Mouse (Mus musculus) liver, embryonic 16.5 days (tissue): ENCODE data around the gene Chrm3. TPM values are rescaled to one million over a fixed set of nuclear protein-coding genes. Genes with fewer than 3 reads are reported as not detected.

Experiments
- ATAC-seq: fragments of 200-750 bp; cut with Nextera tagmentation; 2 replicates; pipeline ENCODE4 v1.8.0; 2017; ENCODE audit warnings: low read depth, mild to moderate bottlenecking, moderate number of reproducible peaks, moderate library complexity
- H3K27ac ChIP-seq: fragments of 300-500 bp; sonication (generic); 2 replicates; pipeline ENCODE4 v1.5.1; 2014; ENCODE audit warnings: mild to moderate bottlenecking, low read length
- H3K27me3 ChIP-seq: fragments of 300-500 bp; sonication (generic); 2 replicates; pipeline ENCODE4 v1.6.1; 2014; ENCODE audit warnings: low read depth, low read length, mixed read lengths; ENCODE audit not compliant: control insufficient read depth, insufficient read depth
- H3K36me3 ChIP-seq: fragments of 300-500 bp; sonication (generic); 2 replicates; pipeline ENCODE4 v1.6.1; 2014; ENCODE audit warnings: mild to moderate bottlenecking; ENCODE audit not compliant: control insufficient read depth, insufficient read depth
- H3K4me1 ChIP-seq: fragments of 300-500 bp; sonication (generic); 2 replicates; pipeline ENCODE4 v1.6.1; 2014; ENCODE audit warnings: low read depth, low read length, mixed read lengths; ENCODE audit not compliant: control insufficient read depth
- H3K4me2 ChIP-seq: fragments of 300-500 bp; sonication (generic); 2 replicates; pipeline ENCODE4 v1.6.1; 2014; ENCODE audit warnings: low read depth, low read length, mixed read lengths
- H3K4me3 ChIP-seq: fragments of 300-500 bp; sonication (generic); 2 replicates; pipeline ENCODE4 v1.5.1; 2014; ENCODE audit warnings: low read depth, mild to moderate bottlenecking, low read length
- H3K9ac ChIP-seq: fragments of 300-500 bp; sonication (generic); 2 replicates; pipeline ENCODE4 v1.6.1; 2014; ENCODE audit warnings: low read depth, low read length
- H3K9me3 ChIP-seq: fragments of 300-500 bp; sonication (generic); replicated peaks from 2 replicates; pipeline ENCODE4 v1.6.1; 2016; ENCODE audit warnings: low read length; ENCODE audit not compliant: control insufficient read depth
- WGBS: fragments of 180-500 bp; shearing (Covaris S2); extraction: QIAGEN DNeasy Blood & Tissue Kit; methylation state at CpG from one replicate; pipeline ENCODE4 v1.1.7; 2014; ENCODE audit not compliant: insufficient replicate concordance; 5-methylcytosine and 5-hydroxymethylcytosine counted together
- polyA plus RNA-seq: library from polyadenylated mRNA; unstranded; fragments of >200 nt; fragmentation: Nextera tagmentation; extraction: Ambion mirVana; gene quantifications from 2 replicates; pipeline ENCODE4 v1.2.1, GENCODE M21; 2015

Gene Chrm3
- polyA plus RNA-seq, 1 experiment from 2014 or later: 0.05 TPM

- Histone ChIP-seq H3K27me3 (no peaks in the 10 kb centered on the region), H3K27ac (no peak overlapping the region), H3K4me3 (no peak overlapping the region), H3K36me3 (no peaks in the 10 kb centered on the region), H3K4me1 (no peaks in the 10 kb centered on the region), H3K9me3 (no peaks in the 10 kb centered on the region), H3K4me2 (no peak overlapping the region), H3K9ac (no peak overlapping the region)
- 72% methylated on average over 7 of the region's 7 CpGs for WGBS
- ATAC-seq: no peak
These were observed 314.8 kb downstream of the Chrm3 start for GRCm38 (mm10) chr13:10045651-10046350.

GRCm38 (mm10) chr13:10044084-10044483 lies 316.6 kb downstream of the Chrm3 start:
- Histone ChIP-seq H3K27me3 (no peaks in the 10 kb centered on the region), H3K27ac (no peak overlapping the region), H3K36me3 (no peaks in the 10 kb centered on the region), H3K9ac (no peak overlapping the region), H3K9me3 (no peaks in the 10 kb centered on the region), H3K4me2 (no peak overlapping the region), H3K4me3 (no peak overlapping the region), H3K4me1 (no peaks in the 10 kb centered on the region)
- WGBS: 38% methylated on average over 4 of the region's 4 CpGs
- no peak for ATAC-seq

- H3K9me3 ChIP-seq: no peaks in the 10 kb centered on the region
- H3K27ac ChIP-seq: no peak overlapping the region
- no peaks in the 10 kb centered on the region for H3K27me3 ChIP-seq
- H3K4me1 ChIP-seq: no peaks in the 10 kb centered on the region
- no peak overlapping the region for H3K9ac ChIP-seq
- ATAC-seq: no peak
- H3K4me2 ChIP-seq: no peak overlapping the region
- WGBS: 67% methylated on average over 18 of the region's 18 CpGs
- H3K36me3 ChIP-seq: no peaks in the 10 kb centered on the region
- H3K4me3 ChIP-seq: no peak overlapping the region
These were observed 326.9 kb downstream of the Chrm3 start for GRCm38 (mm10) chr13:10033570-10034399.

GRCm38 (mm10) chr13:10031547-10031946 lies 329.1 kb downstream of the Chrm3 start:
- Histone ChIP-seq H3K36me3 (no peaks in the 10 kb centered on the region), H3K4me3 (no peak overlapping the region), H3K9me3 (no peaks in the 10 kb centered on the region), H3K4me2 (no peak overlapping the region), H3K27ac (no peak overlapping the region), H3K4me1 (no peaks in the 10 kb centered on the region), H3K9ac (no peak overlapping the region), H3K27me3 (no peaks in the 10 kb centered on the region)
- ATAC-seq: no peak
- 44% methylated on average over 5 of the region's 5 CpGs for WGBS

GRCm38 (mm10) chr13:10029944-10030343 lies 330.7 kb downstream of the Chrm3 start:
- H3K27me3 ChIP-seq: no peaks in the 10 kb centered on the region
- H3K27ac ChIP-seq: no peak overlapping the region
- WGBS: 61% methylated on average over 6 of the region's 6 CpGs
- no peaks in the 10 kb centered on the region for H3K9me3 ChIP-seq
- no peaks in the 10 kb centered on the region for H3K36me3 ChIP-seq
- H3K4me2 ChIP-seq: no peak overlapping the region
- no peak overlapping the region for H3K4me3 ChIP-seq
- H3K4me1 ChIP-seq: no peaks in the 10 kb centered on the region
- ATAC-seq: no peak
- no peak overlapping the region for H3K9ac ChIP-seq

- WGBS: 57% methylated on average over 3 of the region's 3 CpGs
- Histone ChIP-seq H3K4me1 (no peaks in the 10 kb centered on the region), H3K4me2 (no peak overlapping the region), H3K4me3 (no peak overlapping the region), H3K36me3 (no peaks in the 10 kb centered on the region), H3K27me3 (no peaks in the 10 kb centered on the region), H3K27ac (no peak overlapping the region), H3K9ac (no peak overlapping the region), H3K9me3 (no peaks in the 10 kb centered on the region)
- ATAC-seq: no peak
These were observed 335.5 kb downstream of the Chrm3 start for GRCm38 (mm10) chr13:10025134-10025533.

GRCm38 (mm10) chr13:10023112-10023511 lies 337.5 kb downstream of the Chrm3 start:
- Histone ChIP-seq H3K9me3 (no peaks in the 10 kb centered on the region), H3K4me1 (no peaks in the 10 kb centered on the region), H3K36me3 (no peaks in the 10 kb centered on the region), H3K4me3 (no peak overlapping the region), H3K27ac (no peak overlapping the region), H3K27me3 (no peaks in the 10 kb centered on the region), H3K4me2 (no peak overlapping the region), H3K9ac (no peak overlapping the region)
- ATAC-seq: no peak
- 54% methylated on average over 2 of the region's 2 CpGs for whole genome bisulfite sequencing

GRCm38 (mm10) chr13:10019252-10019651 lies 341.4 kb downstream of the Chrm3 start:
- Histone ChIP-seq H3K4me2 (no peak overlapping the region), H3K4me1 (no peaks in the 10 kb centered on the region), H3K36me3 (no peaks in the 10 kb centered on the region), H3K9ac (no peak overlapping the region), H3K27ac (no peak overlapping the region), H3K9me3 (no peaks in the 10 kb centered on the region), H3K27me3 (no peaks in the 10 kb centered on the region), H3K4me3 (no peak overlapping the region)
- no peak for ATAC-seq
- 8% methylated on average over 1 of the region's 1 CpGs for WGBS

- no peak overlapping the region for H3K9ac ChIP-seq
- WGBS: 69% methylated on average over 4 of the region's 4 CpGs
- H3K36me3 ChIP-seq: no peaks in the 10 kb centered on the region
- no peaks in the 10 kb centered on the region for H3K27me3 ChIP-seq
- no peaks in the 10 kb centered on the region for H3K9me3 ChIP-seq
- H3K4me3 ChIP-seq: no peak overlapping the region
- no peak overlapping the region for H3K27ac ChIP-seq
- H3K4me2 ChIP-seq: no peak overlapping the region
- no peak for ATAC-seq
- no peaks in the 10 kb centered on the region for H3K4me1 ChIP-seq
These were observed 357.7 kb downstream of the Chrm3 start for GRCm38 (mm10) chr13:10002916-10003315.
